Mouse (Mus musculus) limb, embryonic 14.5 days (tissue): Measurements from ENCODE around the gene Med28. TPM values are rescaled to one million over a fixed set of nuclear protein-coding genes. Genes with fewer than 3 reads are reported as not detected.
A peak's percentile ranks its signal among the peaks of the same experiment; 100 is the strongest.

Experiments
- ATAC-seq: fragments of 200-750 bp; cut with Nextera tagmentation; 2 replicates; pipeline ENCODE4 v1.8.0; 2017; ENCODE audit warnings: low read depth, moderate number of reproducible peaks, moderate TSS enrichment; ENCODE audit not compliant: low FRiP score
- DNase-seq: peaks from one replicate; pipeline ENCODE4 v3.0.0-alpha.2; 2015; ENCODE audit warnings: low spot score
- H3K27ac ChIP-seq: fragments of 300-500 bp; sonication (generic); replicated peaks from 2 replicates; pipeline ENCODE4 v1.5.1; 2014; ENCODE audit warnings: low read depth, mild to moderate bottlenecking, low read length, moderate library complexity, mixed read lengths
- H3K27me3 ChIP-seq: fragments of 300-500 bp; sonication (generic); 2 replicates; pipeline ENCODE4 v1.6.1; 2014; ENCODE audit warnings: low read length, mixed read lengths; ENCODE audit not compliant: control insufficient read depth, insufficient read depth
- H3K36me3 ChIP-seq: fragments of 300-500 bp; sonication (generic); 2 replicates; pipeline ENCODE4 v1.6.1; 2014; ENCODE audit warnings: mild to moderate bottlenecking, low read length, moderate library complexity, mixed read lengths; ENCODE audit not compliant: control insufficient read depth, insufficient read depth
- H3K4me1 ChIP-seq: fragments of 300-500 bp; sonication (generic); 2 replicates; pipeline ENCODE4 v1.6.1; 2014; ENCODE audit warnings: antibody characterized with exemption, low read length, mixed read lengths; ENCODE audit not compliant: control insufficient read depth, insufficient read depth
- H3K4me2 ChIP-seq: fragments of 300-500 bp; sonication (generic); replicated peaks from 2 replicates; pipeline ENCODE4 v1.6.1; 2014; ENCODE audit warnings: low read depth, mild to moderate bottlenecking, low read length, moderate library complexity; ENCODE audit not compliant: severe bottlenecking
- H3K4me3 ChIP-seq: fragments of 300-500 bp; sonication (generic); replicated peaks from 2 replicates; pipeline ENCODE4 v1.5.1; 2014; ENCODE audit warnings: low read length
- H3K9ac ChIP-seq: fragments of 300-500 bp; sonication (generic); 2 replicates; pipeline ENCODE4 v1.6.1; 2014; ENCODE audit warnings: mild to moderate bottlenecking, low read depth, low read length, moderate library complexity; ENCODE audit not compliant: severe bottlenecking
- H3K9me3 ChIP-seq: fragments of 300-500 bp; sonication (generic); 2 replicates; pipeline ENCODE4 v1.6.1; 2016; ENCODE audit warnings: low read length; ENCODE audit not compliant: control insufficient read depth
- POLR2A ChIP-seq: fragments of 200-500 bp; IDR thresholded peaks from 2 replicates; pipeline ENCODE4 v1.8.0; 2012; ENCODE audit warnings: inconsistent platforms, mild to moderate bottlenecking, moderate library complexity, borderline replicate concordance; ENCODE audit not compliant: insufficient read depth, insufficient read length; ENCODE audit errors: extremely low read depth
- WGBS: fragments of 180-500 bp; shearing (Covaris S2); extraction: QIAGEN DNeasy Blood & Tissue Kit; methylation state at CpG from one replicate; pipeline ENCODE4 v1.1.7; 2014; 5-methylcytosine and 5-hydroxymethylcytosine counted together
- polyA plus RNA-seq, 2 experiments: library from polyadenylated mRNA; depleted of rRNA in 1 of 2; stranded (reverse) in 1 of 2; unstranded in 1 of 2; fragments of >200 nt; fragmentation: Nextera tagmentation in 1 of 2; extraction: Ambion mirVana in 1 of 2; gene quantifications; 2 replicates each; pipeline versions ENCODE4 v1.2.1 to v1.2.3; 2012 to 2014

The Med28 gene
- polyA plus RNA-seq, 2 experiments = 125 to 234 TPM

DNA sequence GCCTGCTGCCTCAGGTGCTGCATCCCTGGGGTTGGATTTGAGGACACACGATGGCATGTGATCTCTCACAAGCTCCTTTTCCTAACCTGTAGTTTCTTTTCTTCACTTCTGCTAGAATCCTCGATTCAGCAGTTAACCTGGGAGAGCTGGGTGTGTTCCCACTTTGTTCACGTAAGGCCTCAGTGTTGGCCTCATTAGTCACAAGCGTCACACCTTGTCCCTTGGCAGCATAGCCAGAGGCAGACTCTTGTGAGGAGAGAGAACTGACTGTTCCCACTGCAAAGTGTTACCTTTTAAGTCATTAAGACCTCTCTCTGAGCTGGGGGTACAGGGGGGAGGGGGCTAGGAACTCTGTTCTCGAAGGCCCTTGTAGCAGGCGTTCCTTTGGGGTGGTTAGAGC is 7.1 kb upstream of the Med28 start:
- Histone ChIP-seq H3K4me2 (no peak overlapping the region), H3K27me3 (no peaks in the 10 kb centered on the region), H3K4me3 (no peak overlapping the region), H3K27ac (no peak overlapping the region), H3K9me3 (no peaks in the 10 kb centered on the region), H3K4me1 (no peaks in the 10 kb centered on the region), H3K36me3 (peaks cover 41% of the 10 kb centered on the region), H3K9ac (no peak overlapping the region)
- no peak for TF ChIP-seq POLR2A
- ATAC-seq = no peak
- DNase-seq = no peak
- WGBS = 86% methylated on average over 6 of the region's 6 CpGs

- DNase-seq (no peak), ATAC-seq (no peak)
- Histone ChIP-seq H3K4me2 (no peak overlapping the region), H3K9ac (no peak overlapping the region), H3K36me3 (peaks cover 38% of the 10 kb centered on the region), H3K4me1 (no peaks in the 10 kb centered on the region), H3K27me3 (no peaks in the 10 kb centered on the region), H3K9me3 (no peaks in the 10 kb centered on the region), H3K4me3 (no peak overlapping the region), H3K27ac (no peak overlapping the region)
- TF ChIP-seq POLR2A = no peak
- WGBS = 94% methylated on average over 2 of the region's 2 CpGs
Observed at GRCm38 (mm10) chr5:45513511-45513910, 6.5 kb upstream of the Med28 start.

DNA sequence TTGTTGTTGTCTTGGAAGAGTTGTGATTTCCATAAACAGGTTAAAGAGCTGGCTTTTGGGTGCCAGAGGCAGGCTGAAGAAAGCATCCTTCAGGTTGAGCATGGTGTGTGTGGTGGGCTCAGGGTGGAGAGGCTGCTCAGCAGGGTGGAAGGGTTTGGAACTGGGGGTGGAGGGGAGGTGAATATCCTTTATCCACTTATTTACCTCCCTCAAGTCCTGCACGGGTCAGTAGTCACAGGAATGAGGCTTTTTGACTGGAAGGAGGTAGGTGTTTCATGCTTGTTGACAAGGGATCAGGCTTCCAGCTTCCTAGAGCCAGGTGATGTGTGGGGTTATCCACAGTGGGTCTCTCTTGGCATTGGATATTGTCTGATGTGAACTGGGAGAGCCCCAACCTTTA is 5.4 kb upstream of the Med28 start:
- no peaks in the 10 kb centered on the region for H3K4me1 ChIP-seq
- no peak overlapping the region for H3K9ac ChIP-seq
- no peak overlapping the region for H3K4me3 ChIP-seq
- ATAC-seq (no peak), DNase-seq (no peak)
- no peak overlapping the region for H3K27ac ChIP-seq
- H3K9me3 ChIP-seq = no peaks in the 10 kb centered on the region
- no peak overlapping the region for H3K4me2 ChIP-seq
- peaks cover 30% of the 10 kb centered on the region for H3K36me3 ChIP-seq
- 84% methylated on average over 1 of the region's 1 CpGs for WGBS
- TF ChIP-seq POLR2A = no peak
- H3K27me3 ChIP-seq = no peaks in the 10 kb centered on the region

GRCm38 (mm10) chr5:45515151-45515743 is 4.8 kb upstream of the Med28 start:
- H3K36me3 ChIP-seq = peaks cover 24% of the 10 kb centered on the region

DNA sequence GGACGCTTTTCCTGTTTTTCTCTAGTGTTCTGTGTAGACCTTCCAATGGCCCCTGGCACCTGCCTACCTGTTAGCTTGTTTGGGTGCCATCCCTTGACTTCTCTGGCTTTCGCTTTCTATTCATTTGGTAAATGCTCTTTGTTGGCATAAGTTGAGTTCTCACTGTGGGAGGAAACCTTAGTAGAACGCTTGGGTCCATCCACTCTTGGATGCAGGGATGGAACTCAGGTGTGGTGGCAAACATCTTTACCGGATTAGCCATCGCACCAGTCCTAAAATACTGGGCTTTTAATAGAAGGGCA is 731 bp downstream of the Med28 start:
- ATAC-seq (no peak), DNase-seq (no peak)
- Histone ChIP-seq H3K27me3 (no peaks in the 10 kb centered on the region), H3K27ac (no peak overlapping the region), H3K4me1 (0 out of 2 replicates have a peak, but pooled peaks cover 5% of the 10 kb centered on the region), H3K4me3 (peak overlapping the region; percentile 95), H3K9ac (peak overlapping the region; percentile 84), H3K4me2 (peak overlapping the region; percentile 88), H3K36me3 (peaks cover 21% of the 10 kb centered on the region), H3K9me3 (no peaks in the 10 kb centered on the region)
- 3% methylated on average over 5 of the region's 5 CpGs for WGBS
- no peak for TF ChIP-seq POLR2A

More at GRCm38 (mm10) chr5:45515151-45515743, 4.8 kb upstream of the Med28 start:
- Histone ChIP-seq H3K27ac (no peak overlapping the region), H3K9me3 (no peaks in the 10 kb centered on the region), H3K4me2 (no peak overlapping the region), H3K4me1 (no peaks in the 10 kb centered on the region), H3K9ac (no peak overlapping the region), H3K27me3 (no peaks in the 10 kb centered on the region), H3K4me3 (no peak overlapping the region)
- ATAC-seq (no peak), DNase-seq (no peak)
- TF ChIP-seq POLR2A = no peak
- 93% methylated on average over 10 of the region's 10 CpGs for WGBS
